Mouse (Mus musculus): Measurements from ENCODE around the gene Jmjd6. TPM values are rescaled to one million over a fixed set of nuclear protein-coding genes. Genes with fewer than 3 reads are reported as not detected.
"Not testable (repeated sequence)": the region's sequence is repeated elsewhere in the genome, so short reads cannot be mapped to it uniquely, and the experiment has no call there.

The Jmjd6 gene
- polyA plus RNA-seq, 1 experiment from 2014 or later = 86.2 TPM

GRCm38 (mm10) chr11:116839601-116840000 is 3.6 kb downstream of the Jmjd6 start:
- H3K9ac ChIP-seq (replicated peaks) = peak overlapping the region; percentile 44; the same call in 1 of the 2 replicates
- WGBS = 82% methylated on average over 7 of the region's 7 CpGs
- H3K4me2 ChIP-seq = 0 out of 2 replicates have a peak overlapping the region, but pooled peaks have one; percentile 86
- H3K36me3 ChIP-seq = peaks cover 67% of the 10 kb centered on the region
- H3K4me3 ChIP-seq (replicated peaks) = 0 out of 2 replicates have a peak overlapping the region, but pooled peaks have one; percentile 2
- ATAC-seq (ENCODE audit: insufficient number of reproducible peaks, insufficient read depth, low FRiP score, low TSS enrichment, low read depth) = no peak
- peaks cover 30% of the 10 kb centered on the region for H3K4me1 ChIP-seq (replicated peaks)
- H3K27me3 ChIP-seq = no peaks in the 10 kb centered on the region
- no peak overlapping the region for H3K27ac ChIP-seq
- H3K9me3 ChIP-seq = no peaks in the 10 kb centered on the region

- peaks cover 74% of the 10 kb centered on the region for H3K36me3 ChIP-seq
- no peak overlapping the region for H3K4me2 ChIP-seq
- H3K4me3 ChIP-seq (replicated peaks) = no peak overlapping the region
- no peaks in the 10 kb centered on the region for H3K9me3 ChIP-seq
- peaks cover 23% of the 10 kb centered on the region for H3K4me1 ChIP-seq (replicated peaks)
- 91% methylated on average over 14 of the region's 14 CpGs for WGBS
- no peak for ATAC-seq (ENCODE audit: insufficient number of reproducible peaks, insufficient read depth, low FRiP score, low TSS enrichment, low read depth)
- H3K27ac ChIP-seq = no peak overlapping the region
- H3K9ac ChIP-seq (replicated peaks) = no peak overlapping the region
- H3K27me3 ChIP-seq = no peaks in the 10 kb centered on the region
These were observed 4.3 kb downstream of the Jmjd6 start for GRCm38 (mm10) chr11:116838936-116839335.

GRCm38 (mm10) chr11:116837441-116837840 is 5.8 kb downstream of the Jmjd6 start:
- Histone ChIP-seq H3K36me3 (peaks cover 87% of the 10 kb centered on the region), H3K27me3 (no peaks in the 10 kb centered on the region), H3K9me3 (no peaks in the 10 kb centered on the region), H3K4me1 (replicated peaks) (peaks cover 27% of the 10 kb centered on the region), H3K4me3 (replicated peaks) (no peak overlapping the region), H3K9ac (replicated peaks) (no peak overlapping the region), H3K27ac (no peak overlapping the region), H3K4me2 (no peak overlapping the region)
- 93% methylated on average over 10 of the region's 10 CpGs for WGBS
- ATAC-seq (ENCODE audit: insufficient number of reproducible peaks, insufficient read depth, low FRiP score, low TSS enrichment, low read depth) = no peak

GRCm38 (mm10) chr11:116836283-116836682 is 7.0 kb downstream of the Jmjd6 start:
- no peak overlapping the region for H3K27ac ChIP-seq
- H3K27me3 ChIP-seq = no peaks in the 10 kb centered on the region
- H3K9me3 ChIP-seq = no peaks in the 10 kb centered on the region
- no peak overlapping the region for H3K9ac ChIP-seq (replicated peaks)
- 90% methylated on average over 4 of the region's 4 CpGs for WGBS
- H3K4me2 ChIP-seq = no peak overlapping the region
- no peak overlapping the region for H3K4me3 ChIP-seq (replicated peaks)
- ATAC-seq (ENCODE audit: insufficient number of reproducible peaks, insufficient read depth, low FRiP score, low TSS enrichment, low read depth) = no peak
- peaks cover 24% of the 10 kb centered on the region for H3K4me1 ChIP-seq (replicated peaks)
- H3K36me3 ChIP-seq = peaks cover 87% of the 10 kb centered on the region

- Histone ChIP-seq H3K27ac (no peak overlapping the region), H3K27me3 (no peaks in the 10 kb centered on the region), H3K9ac (replicated peaks) (no peak overlapping the region), H3K4me2 (no peak overlapping the region), H3K4me1 (replicated peaks) (peaks cover 11% of the 10 kb centered on the region), H3K4me3 (replicated peaks) (no peak overlapping the region), H3K9me3 (no peaks in the 10 kb centered on the region), H3K36me3 (peaks cover 77% of the 10 kb centered on the region)
- ATAC-seq (ENCODE audit: insufficient number of reproducible peaks, insufficient read depth, low FRiP score, low TSS enrichment, low read depth) = no peak
- 92% methylated on average over 1 of the region's 1 CpGs for WGBS
These were observed 8.3 kb downstream of the Jmjd6 start for GRCm38 (mm10) chr11:116834954-116835353.

GRCm38 (mm10) chr11:116832172-116832685 is 11.0 kb downstream of the Jmjd6 start:
- WGBS = 53% methylated on average over 3 of the region's 4 CpGs
- no peak overlapping the region for H3K4me2 ChIP-seq
- peaks cover 50% of the 10 kb centered on the region for H3K36me3 ChIP-seq
- no peak for ATAC-seq (ENCODE audit: insufficient number of reproducible peaks, insufficient read depth, low FRiP score, low TSS enrichment, low read depth)
- H3K9ac ChIP-seq (replicated peaks) = no peak overlapping the region
- no peaks in the 10 kb centered on the region for H3K27me3 ChIP-seq
- peak overlapping the region; percentile 56; the same call in 1 of the 2 replicates for H3K27ac ChIP-seq
- H3K4me3 ChIP-seq (replicated peaks) = no peak overlapping the region
- H3K4me1 ChIP-seq (replicated peaks) = peaks cover 23% of the 10 kb centered on the region
- H3K9me3 ChIP-seq = no peaks in the 10 kb centered on the region

- ATAC-seq (ENCODE audit: insufficient number of reproducible peaks, insufficient read depth, low FRiP score, low TSS enrichment, low read depth) = no peak
- Histone ChIP-seq H3K4me1 (replicated peaks) (peaks cover 37% of the 10 kb centered on the region), H3K27me3 (no peaks in the 10 kb centered on the region), H3K9ac (replicated peaks) (peak within 1 kb of the TSS; percentile 84), H3K4me3 (replicated peaks) (peak within 1 kb of the TSS; percentile 76), H3K27ac (peak within 1 kb of the TSS; percentile 73), H3K9me3 (no peaks in the 10 kb centered on the region), H3K4me2 (peak within 1 kb of the TSS; percentile 89), H3K36me3 (peaks cover 4% of the 10 kb centered on the region; the same call in 1 of the 2 replicates)
- WGBS = 1% methylated on average over 69 of the region's 71 CpGs
These were observed 15.6 kb downstream of the Jmjd6 start, which contains the start of gene Mxra7 for GRCm38 (mm10) chr11:116827534-116828165. Gene Mxra7, minus strand, starts transcription at chr11:116828046.

- H3K27ac ChIP-seq = peak overlapping the region; percentile 7
- peak overlapping the region; percentile 76 for H3K4me3 ChIP-seq (replicated peaks)
These were observed 16.4 kb downstream of the Jmjd6 start for GRCm38 (mm10) chr11:116826550-116827504.

GRCm38 (mm10) chr11:116825230-116825629 is 18.0 kb downstream of the Jmjd6 start:
- H3K4me1 ChIP-seq (replicated peaks) = peaks cover 33% of the 10 kb centered on the region
- no peaks in the 10 kb centered on the region; the same call in 1 of the 2 replicates for H3K36me3 ChIP-seq
- no peaks in the 10 kb centered on the region for H3K27me3 ChIP-seq
- H3K9me3 ChIP-seq = no peaks in the 10 kb centered on the region
- WGBS = 48% methylated on average over 3 of the region's 5 CpGs
- no peak overlapping the region for H3K9ac ChIP-seq (replicated peaks)
- no peak overlapping the region for H3K4me3 ChIP-seq (replicated peaks)
- H3K4me2 ChIP-seq = no peak overlapping the region
- no peak overlapping the region for H3K27ac ChIP-seq
- no peak for ATAC-seq (ENCODE audit: insufficient number of reproducible peaks, insufficient read depth, low FRiP score, low TSS enrichment, low read depth)

More at GRCm38 (mm10) chr11:116826550-116827504, 16.4 kb downstream of the Jmjd6 start:
- Histone ChIP-seq H3K36me3 (peaks cover 4% of the 10 kb centered on the region; the same call in 1 of the 2 replicates), H3K27me3 (no peaks in the 10 kb centered on the region), H3K4me2 (peak overlapping the region; percentile 89), H3K4me1 (replicated peaks) (peaks cover 33% of the 10 kb centered on the region), H3K9me3 (no peaks in the 10 kb centered on the region), H3K9ac (replicated peaks) (peak overlapping the region; percentile 84)
- 31% methylated on average over 17 of the region's 17 CpGs for WGBS
- no peak for ATAC-seq (ENCODE audit: insufficient number of reproducible peaks, insufficient read depth, low FRiP score, low TSS enrichment, low read depth)

GRCm38 (mm10) chr11:116823885-116824284 is 19.4 kb downstream of the Jmjd6 start:
- H3K4me1 ChIP-seq (replicated peaks) = peaks cover 34% of the 10 kb centered on the region
- H3K27me3 ChIP-seq; H3K36me3 ChIP-seq; H3K9me3 ChIP-seq; H3K27ac ChIP-seq; ATAC-seq (ENCODE audit: insufficient number of reproducible peaks, insufficient read depth, low FRiP score, low TSS enrichment, low read depth); H3K4me2 ChIP-seq; H3K4me3 ChIP-seq (replicated peaks); H3K9ac ChIP-seq (replicated peaks): not testable (repeated sequence)
- WGBS = 97% methylated on average over 10 of the region's 10 CpGs

- Histone ChIP-seq H3K27ac (no peak overlapping the region), H3K9me3 (no peaks in the 10 kb centered on the region), H3K36me3 (no peaks in the 10 kb centered on the region; the same call in 1 of the 2 replicates), H3K4me1 (replicated peaks) (peaks cover 34% of the 10 kb centered on the region), H3K4me2 (no peak overlapping the region), H3K4me3 (replicated peaks) (no peak overlapping the region), H3K9ac (replicated peaks) (no peak overlapping the region), H3K27me3 (no peaks in the 10 kb centered on the region)
- no peak for ATAC-seq (ENCODE audit: insufficient number of reproducible peaks, insufficient read depth, low FRiP score, low TSS enrichment, low read depth)
- WGBS = 98% methylated on average over 2 of the region's 2 CpGs
These were observed 20.0 kb downstream of the Jmjd6 start for GRCm38 (mm10) chr11:116823255-116823654.
